8 mouse cellular contexts compared by ENCODE assay signal in genomic region chr5:3197952-3198841, GRCm38 (mm10).
DNase-seq lines count a peak whose midpoint lies in the region; ATAC-seq lines count a peak whose summit lies in the region.

No protein-coding gene starts in this region.

- H3K9ac ChIP-seq in midbrain, embryonic 14.5 days (replicated peaks; ENCODE audit: low read length), result no peak overlapping the region
- no peak overlapping the region for H3K9ac ChIP-seq in midbrain, embryonic 16.5 days (ENCODE audit: low read depth, low read length)
- no peak overlapping the region for H3K9ac ChIP-seq in liver, embryonic 11.5 days (ENCODE audit: low read depth, low read length)

- WGBS in midbrain, embryonic 14.5 days, result 79% methylated on average over 16 of the region's 16 CpGs
- WGBS in midbrain, embryonic 16.5 days, result 73% methylated on average over 16 of the region's 16 CpGs
- WGBS in liver, embryonic 11.5 days, result 29% methylated on average over 16 of the region's 16 CpGs
- 71% methylated on average over 16 of the region's 16 CpGs for WGBS in midbrain, embryonic 10.5 days

- no peak for ATAC-seq in midbrain, embryonic 14.5 days (ENCODE audit: low FRiP score, low TSS enrichment)
- ATAC-seq in midbrain, embryonic 16.5 days, result no peak
- ATAC-seq in liver, embryonic 11.5 days (replicated peaks; ENCODE audit: low FRiP score), result peak; percentile 63
- 0 out of 2 replicates have a peak, but pooled peaks have one; percentile 19 for ATAC-seq in neutrophil, adult 5-6 weeks (ENCODE audit: extremely low read depth, insufficient number of reproducible peaks, low FRiP score, poor library complexity, severe bottlenecking)

- H3K4me2 ChIP-seq in midbrain, embryonic 14.5 days (ENCODE audit: low read length), result no peak overlapping the region
- H3K4me2 ChIP-seq in midbrain, embryonic 16.5 days (ENCODE audit: low read length), result no peak overlapping the region
- peak overlapping the region; percentile 42 for H3K4me2 ChIP-seq in liver, embryonic 11.5 days

- H3K9me3 ChIP-seq in midbrain, embryonic 14.5 days (ENCODE audit: control insufficient read depth, low read length), result no peaks in the 10 kb centered on the region
- H3K9me3 ChIP-seq in midbrain, embryonic 16.5 days (replicated peaks; ENCODE audit: control insufficient read depth, low read length, poor library complexity, severe bottlenecking), result no peaks in the 10 kb centered on the region
- no peaks in the 10 kb centered on the region for H3K9me3 ChIP-seq in liver, embryonic 11.5 days (ENCODE audit: control insufficient read depth, low read length)
- 0 out of 2 replicates have a peak, but pooled peaks cover 2% of the 10 kb centered on the region for H3K9me3 ChIP-seq in midbrain, embryonic 10.5 days (replicated peaks)

- peak; percentile 0 for DNase-seq in midbrain, embryonic 14.5 days
- DNase-seq in embryo, embryonic 11 days, result peak; percentile 26
- DNase-seq in heart, postnatal 25 days (ENCODE audit: low spot score), result peak; percentile 37
- peak; percentile 38 for DNase-seq in liver, embryonic 11.5 days (ENCODE audit: low spot score)
- no peak for DNase-seq in right cerebral cortex, postnatal 4 days
- DNase-seq in midbrain, embryonic 10.5 days (ENCODE audit: low spot score), result no peak

- no peaks in the 10 kb centered on the region for H3K36me3 ChIP-seq in midbrain, embryonic 14.5 days (ENCODE audit: control insufficient read depth, insufficient read depth, low read length)
- H3K36me3 ChIP-seq in midbrain, embryonic 16.5 days (ENCODE audit: control insufficient read depth, insufficient read depth, low read length), result no peaks in the 10 kb centered on the region
- no peaks in the 10 kb centered on the region for H3K36me3 ChIP-seq in liver, embryonic 11.5 days (ENCODE audit: control insufficient read depth, insufficient read depth, low read length)
- H3K36me3 ChIP-seq in midbrain, embryonic 10.5 days, result no peaks in the 10 kb centered on the region

- no peak overlapping the region for H3K27ac ChIP-seq in midbrain, embryonic 14.5 days (replicated peaks; ENCODE audit: low read depth, low read length)
- no peak overlapping the region for H3K27ac ChIP-seq in midbrain, embryonic 16.5 days (ENCODE audit: low read length)
- H3K27ac ChIP-seq in liver, embryonic 11.5 days (ENCODE audit: low read depth, low read length), result 0 out of 2 replicates have a peak overlapping the region, but pooled peaks have one; percentile 7
- H3K27ac ChIP-seq in midbrain, embryonic 10.5 days (replicated peaks), result no peak overlapping the region

- H3K27me3 ChIP-seq in midbrain, embryonic 14.5 days (ENCODE audit: control insufficient read depth, insufficient read depth, low read length), result no peaks in the 10 kb centered on the region
- no peaks in the 10 kb centered on the region for H3K27me3 ChIP-seq in midbrain, embryonic 16.5 days (ENCODE audit: control insufficient read depth, insufficient read depth, low read depth, low read length)
- H3K27me3 ChIP-seq in liver, embryonic 11.5 days (replicated peaks; ENCODE audit: control insufficient read depth, insufficient read depth, low read length), result no peaks in the 10 kb centered on the region
- no peaks in the 10 kb centered on the region for H3K27me3 ChIP-seq in midbrain, embryonic 10.5 days (ENCODE audit: low read depth, poor library complexity, severe bottlenecking)

- H3K4me3 ChIP-seq in midbrain, embryonic 14.5 days (replicated peaks; ENCODE audit: low read depth, low read length), result no peak overlapping the region
- H3K4me3 ChIP-seq in midbrain, embryonic 16.5 days (ENCODE audit: low read depth, low read length), result no peak overlapping the region
- H3K4me3 ChIP-seq in liver, embryonic 11.5 days (ENCODE audit: low read depth, low read length), result no peak overlapping the region
- no peak overlapping the region for H3K4me3 ChIP-seq in midbrain, embryonic 10.5 days

- intact Hi-C loops in heart, postnatal 25 days (cut with DNase I), result no loop called here

- no peaks in the 10 kb centered on the region for H3K4me1 ChIP-seq in midbrain, embryonic 14.5 days (ENCODE audit: control insufficient read depth, insufficient read depth, low read length)
- H3K4me1 ChIP-seq in midbrain, embryonic 16.5 days (ENCODE audit: control insufficient read depth, insufficient read depth, low read length), result no peaks in the 10 kb centered on the region
- no peaks in the 10 kb centered on the region for H3K4me1 ChIP-seq in liver, embryonic 11.5 days (replicated peaks; ENCODE audit: control insufficient read depth, insufficient read depth, low read length)
- H3K4me1 ChIP-seq in midbrain, embryonic 10.5 days, result no peaks in the 10 kb centered on the region

Comparison
In these comparisons a context has a peak if more than half of its experiments do, and no peak if none do; other contexts are left out.
1. DNase-seq: peak in midbrain, embryonic 14.5 days (single experiment), embryo, embryonic 11 days (single experiment), heart, postnatal 25 days (single experiment) and liver, embryonic 11.5 days (single experiment); none in right cerebral cortex, postnatal 4 days (single experiment) and midbrain, embryonic 10.5 days (single experiment).
2. ATAC-seq: peak in liver, embryonic 11.5 days (single experiment) and neutrophil, adult 5-6 weeks (single experiment); none in midbrain, embryonic 14.5 days (single experiment) and midbrain, embryonic 16.5 days (single experiment).